Mouse (Mus musculus) lung, embryonic 16.5 days (tissue): ENCODE results near the gene Ddost. TPM values are rescaled to one million over a fixed set of nuclear protein-coding genes. Genes with fewer than 3 reads are reported as not detected.

ENCODE experiments used
- ATAC-seq: fragments of 200-750 bp; cut with Nextera tagmentation; 2 replicates; pipeline ENCODE4 v1.8.0; 2017; ENCODE audit warnings: low read depth, mild to moderate bottlenecking, moderate library complexity
- H3K27ac ChIP-seq: fragments of 300-500 bp; sonication (generic); 2 replicates; pipeline ENCODE4 v1.5.1; 2014; ENCODE audit warnings: mild to moderate bottlenecking, control low read depth, low read length
- H3K27me3 ChIP-seq: fragments of 300-500 bp; sonication (generic); 2 replicates; pipeline ENCODE4 v1.6.1; 2014; ENCODE audit warnings: low read depth, low read length, mixed read lengths; ENCODE audit not compliant: control insufficient read depth, insufficient read depth
- H3K36me3 ChIP-seq: fragments of 300-500 bp; sonication (generic); 2 replicates; pipeline ENCODE4 v1.6.1; 2014; ENCODE audit warnings: low read length; ENCODE audit not compliant: control insufficient read depth, insufficient read depth
- H3K4me1 ChIP-seq: fragments of 300-500 bp; sonication (generic); replicated peaks from 2 replicates; pipeline ENCODE4 v1.6.1; 2014; ENCODE audit warnings: low read length, mixed read lengths; ENCODE audit not compliant: control insufficient read depth, insufficient read depth
- H3K4me2 ChIP-seq: fragments of 300-500 bp; sonication (generic); 2 replicates; pipeline ENCODE4 v1.6.1; 2014; ENCODE audit warnings: low read depth, low read length, control low read depth
- H3K4me3 ChIP-seq: fragments of 300-500 bp; sonication (generic); 2 replicates; pipeline ENCODE4 v1.5.1; 2014; ENCODE audit warnings: mild to moderate bottlenecking, low read length, control low read depth
- H3K9ac ChIP-seq: fragments of 300-500 bp; sonication (generic); 2 replicates; pipeline ENCODE4 v1.6.1; 2014; ENCODE audit warnings: low read length, control low read depth
- H3K9me3 ChIP-seq: fragments of 300-500 bp; sonication (generic); 2 replicates; pipeline ENCODE4 v1.6.1; 2016; ENCODE audit warnings: low read length; ENCODE audit not compliant: control insufficient read depth
- WGBS: fragments of 180-500 bp; shearing (Covaris S2); extraction: QIAGEN DNeasy Blood & Tissue Kit; methylation state at CpG from one replicate; pipeline ENCODE4 v1.1.7; 2014; 5-methylcytosine and 5-hydroxymethylcytosine counted together
- polyA plus RNA-seq: library from polyadenylated mRNA; unstranded; fragments of >200 nt; fragmentation: Nextera tagmentation; extraction: Ambion mirVana; gene quantifications from 2 replicates; pipeline ENCODE4 v1.2.1, GENCODE M21; 2015

The Ddost gene
- polyA plus RNA-seq, 1 experiment from 2014 or later = 402 TPM

- Histone ChIP-seq H3K9me3 (no peaks in the 10 kb centered on the region), H3K9ac (no peak overlapping the region), H3K27me3 (no peaks in the 10 kb centered on the region), H3K27ac (no peak overlapping the region), H3K36me3 (no peaks in the 10 kb centered on the region), H3K4me1 (peaks cover 3% of the 10 kb centered on the region; the same call in 1 of the 2 replicates), H3K4me3 (no peak overlapping the region), H3K4me2 (no peak overlapping the region)
- ATAC-seq = no peak
- 37% methylated on average over 4 of the region's 4 CpGs for WGBS
These were observed 35.4 kb downstream of the Ddost start for GRCm38 (mm10) chr4:138339963-138340362.

DNA sequence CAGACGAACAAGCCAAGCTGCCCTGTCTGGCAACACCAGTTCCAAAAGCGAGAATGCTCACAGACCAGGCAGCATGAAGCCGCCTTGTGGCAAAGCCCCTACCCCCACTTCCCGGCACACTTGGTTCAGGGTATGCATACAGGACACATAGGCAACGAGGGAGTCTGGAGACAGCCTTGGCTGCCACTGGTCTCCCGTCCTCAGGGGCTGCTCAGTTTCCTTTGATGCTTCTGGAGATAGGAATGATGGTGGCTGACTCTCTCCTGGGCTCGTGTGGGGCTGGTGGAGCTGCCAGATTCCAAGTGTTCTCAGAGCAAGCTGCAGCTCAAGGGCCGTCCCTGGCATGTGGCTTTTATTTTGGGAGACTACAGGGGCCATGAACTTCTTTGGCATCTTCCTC, 36.9 kb downstream of the Ddost start:
- H3K9me3 ChIP-seq = no peaks in the 10 kb centered on the region
- no peak overlapping the region for H3K4me2 ChIP-seq
- H3K36me3 ChIP-seq = no peaks in the 10 kb centered on the region
- H3K9ac ChIP-seq = no peak overlapping the region
- no peak overlapping the region for H3K4me3 ChIP-seq
- no peak overlapping the region for H3K27ac ChIP-seq
- 53% methylated on average over 8 of the region's 8 CpGs for WGBS
- no peaks in the 10 kb centered on the region for H3K27me3 ChIP-seq
- peaks cover 4% of the 10 kb centered on the region; the same call in 1 of the 2 replicates for H3K4me1 ChIP-seq
- no peak for ATAC-seq

GRCm38 (mm10) chr4:138342048-138342447, 37.5 kb downstream of the Ddost start:
- 75% methylated on average over 7 of the region's 7 CpGs for WGBS
- H3K4me2 ChIP-seq = no peak overlapping the region
- peaks cover 4% of the 10 kb centered on the region; the same call in 1 of the 2 replicates for H3K4me1 ChIP-seq
- H3K4me3 ChIP-seq = no peak overlapping the region
- no peaks in the 10 kb centered on the region for H3K9me3 ChIP-seq
- H3K9ac ChIP-seq = no peak overlapping the region
- no peaks in the 10 kb centered on the region for H3K27me3 ChIP-seq
- no peaks in the 10 kb centered on the region for H3K36me3 ChIP-seq
- ATAC-seq = no peak
- no peak overlapping the region for H3K27ac ChIP-seq

GRCm38 (mm10) chr4:138342778-138343177, 38.2 kb downstream of the Ddost start:
- Histone ChIP-seq H3K9me3 (no peaks in the 10 kb centered on the region), H3K27me3 (no peaks in the 10 kb centered on the region), H3K4me2 (no peak overlapping the region), H3K4me1 (peaks cover 4% of the 10 kb centered on the region; the same call in 1 of the 2 replicates), H3K9ac (no peak overlapping the region), H3K27ac (no peak overlapping the region), H3K36me3 (no peaks in the 10 kb centered on the region), H3K4me3 (no peak overlapping the region)
- 66% methylated on average over 6 of the region's 6 CpGs for WGBS
- ATAC-seq = no peak

- no peak overlapping the region for H3K9ac ChIP-seq
- no peaks in the 10 kb centered on the region for H3K36me3 ChIP-seq
- H3K27me3 ChIP-seq = no peaks in the 10 kb centered on the region
- ATAC-seq = no peak
- no peaks in the 10 kb centered on the region for H3K9me3 ChIP-seq
- peaks cover 4% of the 10 kb centered on the region; the same call in 1 of the 2 replicates for H3K4me1 ChIP-seq
- H3K4me3 ChIP-seq = no peak overlapping the region
- 53% methylated on average over 10 of the region's 10 CpGs for WGBS
- no peak overlapping the region for H3K27ac ChIP-seq
- H3K4me2 ChIP-seq = no peak overlapping the region
These were observed 38.9 kb downstream of the Ddost start for GRCm38 (mm10) chr4:138343341-138343837.

DNA sequence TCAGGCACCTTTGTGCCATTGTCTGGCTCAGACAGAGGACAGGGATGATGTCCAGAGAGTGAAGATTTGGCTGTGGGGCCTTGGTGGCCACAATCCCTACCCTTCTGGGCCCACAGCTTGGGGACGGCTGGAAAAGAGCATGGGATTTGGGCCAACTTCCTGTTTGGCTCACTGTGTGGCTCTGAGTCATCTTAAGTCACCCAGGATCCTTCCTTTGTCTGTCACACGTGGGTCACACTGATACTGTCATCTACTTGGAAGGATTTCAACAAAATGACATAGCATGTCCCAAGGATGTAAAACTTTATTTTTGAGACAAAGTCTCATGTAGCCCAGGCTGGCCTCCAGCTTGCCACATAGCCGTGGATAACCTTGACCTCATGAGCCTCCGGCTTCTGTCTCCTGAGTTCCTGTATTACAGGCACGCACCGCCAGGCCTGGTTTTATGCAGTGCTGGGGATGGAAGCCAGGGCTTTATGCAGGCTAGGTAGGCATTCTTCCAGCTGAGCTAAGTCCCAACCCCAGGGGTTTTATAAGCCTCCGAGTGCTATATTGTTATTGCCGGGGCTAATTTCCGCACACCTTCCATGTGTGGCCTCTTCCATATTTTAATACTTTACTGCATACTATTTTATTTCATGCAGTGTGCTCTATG, 40.5 kb downstream of the Ddost start:
- H3K4me3 ChIP-seq = no peak overlapping the region
- peaks cover 4% of the 10 kb centered on the region; the same call in 1 of the 2 replicates for H3K4me1 ChIP-seq
- no peaks in the 10 kb centered on the region for H3K27me3 ChIP-seq
- no peaks in the 10 kb centered on the region for H3K9me3 ChIP-seq
- no peak overlapping the region for H3K27ac ChIP-seq
- 73% methylated on average over 9 of the region's 9 CpGs for WGBS
- no peaks in the 10 kb centered on the region for H3K36me3 ChIP-seq
- H3K4me2 ChIP-seq = no peak overlapping the region
- ATAC-seq = no peak; the same call in 1 of the 2 replicates
- H3K9ac ChIP-seq = no peak overlapping the region

DNA sequence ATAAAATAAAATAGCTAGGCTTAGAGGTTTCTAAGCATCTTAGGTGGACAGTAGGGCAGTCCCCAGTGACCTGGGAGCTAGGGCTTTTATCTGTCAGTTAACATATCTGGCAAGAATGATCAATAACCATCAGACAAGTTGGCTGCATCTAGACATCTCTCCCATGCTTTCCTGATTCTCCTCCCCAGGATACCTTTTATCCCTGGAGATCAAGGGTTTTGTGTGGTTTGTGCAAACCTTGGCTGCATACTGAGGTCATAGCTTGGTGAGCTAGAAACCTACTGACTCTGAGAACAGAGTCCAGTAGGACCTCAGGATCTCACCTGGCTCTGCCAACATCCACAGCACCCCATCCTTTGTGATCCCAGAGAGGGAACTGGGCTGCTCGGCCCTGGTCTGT, 42.8 kb downstream of the Ddost start:
- Histone ChIP-seq H3K27me3 (no peaks in the 10 kb centered on the region), H3K36me3 (no peaks in the 10 kb centered on the region), H3K4me3 (no peak overlapping the region), H3K4me2 (no peak overlapping the region), H3K9ac (no peak overlapping the region), H3K4me1 (peaks cover 4% of the 10 kb centered on the region; the same call in 1 of the 2 replicates), H3K9me3 (no peaks in the 10 kb centered on the region), H3K27ac (no peak overlapping the region)
- no peak for ATAC-seq
- WGBS = 81% methylated on average over 1 of the region's 1 CpGs

DNA sequence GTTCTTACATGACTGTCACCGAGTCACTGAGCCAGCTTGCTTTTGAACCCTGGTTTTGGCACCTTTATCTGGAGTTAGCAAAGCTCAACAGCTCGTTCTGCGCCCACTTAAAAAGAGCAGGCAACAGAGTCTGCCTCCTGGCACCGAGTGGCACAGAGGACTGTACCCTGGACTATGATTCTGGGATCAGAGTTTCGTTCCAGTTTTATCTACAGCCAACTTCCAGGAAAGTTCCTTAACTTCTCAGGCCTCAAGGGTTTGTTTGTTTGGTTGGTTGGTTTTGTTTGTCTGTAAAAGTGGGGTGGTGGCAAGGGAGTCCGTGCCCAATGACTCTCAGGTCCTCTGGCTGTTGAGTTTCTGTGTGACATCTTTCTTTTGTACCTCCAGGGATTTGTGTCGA, 44.2 kb downstream of the Ddost start:
- peaks cover 4% of the 10 kb centered on the region; the same call in 1 of the 2 replicates for H3K4me1 ChIP-seq
- no peaks in the 10 kb centered on the region for H3K27me3 ChIP-seq
- no peaks in the 10 kb centered on the region for H3K36me3 ChIP-seq
- H3K4me2 ChIP-seq = no peak overlapping the region
- no peak overlapping the region for H3K9ac ChIP-seq
- H3K27ac ChIP-seq = no peak overlapping the region
- no peak for ATAC-seq
- no peak overlapping the region for H3K4me3 ChIP-seq
- no peaks in the 10 kb centered on the region for H3K9me3 ChIP-seq
- 60% methylated on average over 7 of the region's 7 CpGs for whole genome bisulfite sequencing

DNA sequence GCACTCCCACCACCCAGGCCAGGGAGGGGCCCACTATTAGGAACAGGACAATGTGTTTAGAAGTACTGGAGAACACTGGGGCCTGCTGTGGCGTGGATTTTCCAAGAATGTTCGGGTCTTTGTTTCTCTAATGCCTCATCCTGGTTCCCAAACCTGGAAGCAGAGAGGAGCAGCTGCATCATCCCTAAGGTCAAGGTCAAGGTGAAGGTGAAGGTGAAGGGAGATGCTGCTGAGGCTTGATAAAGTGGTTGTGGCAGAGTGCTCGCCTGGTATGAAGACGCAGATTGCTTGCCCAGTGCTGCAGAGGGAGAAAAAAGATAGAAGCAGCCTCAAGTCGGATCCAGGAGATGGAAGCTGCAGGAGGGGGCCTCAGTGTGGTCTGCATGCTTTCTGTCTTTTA, 47.3 kb downstream of the Ddost start:
- no peaks in the 10 kb centered on the region for H3K27me3 ChIP-seq
- H3K4me3 ChIP-seq = no peak overlapping the region
- no peak overlapping the region for H3K27ac ChIP-seq
- no peaks in the 10 kb centered on the region for H3K4me1 ChIP-seq
- 82% methylated on average over 5 of the region's 5 CpGs for WGBS
- no peaks in the 10 kb centered on the region for H3K36me3 ChIP-seq
- no peaks in the 10 kb centered on the region for H3K9me3 ChIP-seq
- H3K9ac ChIP-seq = no peak overlapping the region
- H3K4me2 ChIP-seq = no peak overlapping the region
- no peak for ATAC-seq
